Mouse (Mus musculus) forebrain, embryonic 11.5 days (tissue): Measurements from ENCODE around the gene Bglap2. TPM values are rescaled to one million over a fixed set of nuclear protein-coding genes. Genes with fewer than 3 reads are reported as not detected.
A peak's percentile ranks its signal among the peaks of the same experiment; 100 is the strongest.

ENCODE experiments used
- ATAC-seq: fragments of 200-750 bp; cut with Nextera tagmentation; replicated peaks from 2 replicates; pipeline ENCODE4 v1.8.0; 2017; ENCODE audit warnings: moderate TSS enrichment; ENCODE audit not compliant: low FRiP score
- DNase-seq: peaks from one replicate; pipeline ENCODE4 v3.0.0-alpha.2; 2017; ENCODE audit warnings: low spot score
- H3K27ac ChIP-seq: fragments of 300-500 bp; sonication (generic); 2 replicates; pipeline ENCODE4 v1.5.1; 2014; ENCODE audit warnings: low read depth, low read length
- H3K27me3 ChIP-seq: fragments of 300-500 bp; sonication (generic); 2 replicates; pipeline ENCODE4 v1.6.1; 2014; ENCODE audit warnings: mild to moderate bottlenecking, low read length, mixed read lengths; ENCODE audit not compliant: control insufficient read depth, insufficient read depth
- H3K36me3 ChIP-seq: fragments of 300-500 bp; sonication (generic); 2 replicates; pipeline ENCODE4 v1.6.1; 2014; ENCODE audit warnings: mild to moderate bottlenecking, low read length, moderate library complexity, mixed read lengths; ENCODE audit not compliant: control insufficient read depth, insufficient read depth
- H3K4me1 ChIP-seq: fragments of 300-500 bp; sonication (generic); replicated peaks from 2 replicates; pipeline ENCODE4 v1.6.1; 2014; ENCODE audit warnings: low read length, mixed read lengths; ENCODE audit not compliant: control insufficient read depth, insufficient read depth
- H3K4me2 ChIP-seq: fragments of 300-500 bp; sonication (generic); 2 replicates; pipeline ENCODE4 v1.6.1; 2014; ENCODE audit warnings: low read depth, mild to moderate bottlenecking, low read length, moderate library complexity, mixed read lengths; ENCODE audit not compliant: severe bottlenecking
- H3K4me3 ChIP-seq: fragments of 300-500 bp; sonication (generic); 2 replicates; pipeline ENCODE4 v1.5.1; 2014; ENCODE audit warnings: low read depth, low read length
- H3K9ac ChIP-seq: fragments of 300-500 bp; sonication (generic); 2 replicates; pipeline ENCODE4 v1.6.1; 2014; ENCODE audit warnings: low read length
- H3K9me3 ChIP-seq: fragments of 300-500 bp; sonication (generic); 2 replicates; pipeline ENCODE4 v1.6.1; 2016; ENCODE audit warnings: low read length, mixed read lengths; ENCODE audit not compliant: control insufficient read depth
- WGBS: fragments of 180-500 bp; shearing (Covaris S2); extraction: QIAGEN DNeasy Blood & Tissue Kit; methylation state at CpG from one replicate; pipeline ENCODE4 v1.1.7; 2014; 5-methylcytosine and 5-hydroxymethylcytosine counted together
- polyA plus RNA-seq: library from polyadenylated mRNA; unstranded; fragments of >200 nt; fragmentation: Nextera tagmentation; extraction: Ambion mirVana; gene quantifications from 2 replicates; pipeline ENCODE4 v1.2.1, GENCODE M21; 2014

Bglap2 gene
- polyA plus RNA-seq, 1 experiment from 2014 or later, result not detected

DNA sequence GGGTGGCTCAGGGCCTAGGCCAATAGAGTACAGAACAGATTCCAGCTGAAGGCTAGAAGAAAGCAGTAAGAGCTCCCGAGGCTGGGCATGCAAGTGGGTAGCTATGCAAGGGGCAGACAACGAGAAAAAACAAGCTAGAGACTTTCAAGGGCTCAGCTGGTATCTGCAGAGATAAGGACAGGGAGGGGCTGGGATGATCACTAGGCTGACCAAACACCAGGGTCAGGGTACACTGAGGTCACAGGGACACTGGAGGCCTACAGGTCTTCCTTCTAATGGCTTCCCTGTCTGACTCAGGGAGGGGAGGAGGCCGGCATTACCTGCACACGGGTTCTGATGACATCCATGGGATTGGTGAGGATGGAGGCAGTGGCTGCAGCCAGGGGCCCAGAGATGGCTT is 37.2 kb upstream of the Bglap2 start:
- Histone ChIP-seq H3K9me3 (no peaks in the 10 kb centered on the region), H3K4me1 (no peaks in the 10 kb centered on the region), H3K36me3 (peaks cover 2% of the 10 kb centered on the region; the same call in 1 of the 2 replicates), H3K9ac (no peak overlapping the region), H3K4me3 (no peak overlapping the region), H3K4me2 (no peak overlapping the region), H3K27ac (no peak overlapping the region), H3K27me3 (no peaks in the 10 kb centered on the region)
- ATAC-seq (no peak), DNase-seq (no peak)
- 88% methylated on average over 4 of the region's 4 CpGs for WGBS

DNA sequence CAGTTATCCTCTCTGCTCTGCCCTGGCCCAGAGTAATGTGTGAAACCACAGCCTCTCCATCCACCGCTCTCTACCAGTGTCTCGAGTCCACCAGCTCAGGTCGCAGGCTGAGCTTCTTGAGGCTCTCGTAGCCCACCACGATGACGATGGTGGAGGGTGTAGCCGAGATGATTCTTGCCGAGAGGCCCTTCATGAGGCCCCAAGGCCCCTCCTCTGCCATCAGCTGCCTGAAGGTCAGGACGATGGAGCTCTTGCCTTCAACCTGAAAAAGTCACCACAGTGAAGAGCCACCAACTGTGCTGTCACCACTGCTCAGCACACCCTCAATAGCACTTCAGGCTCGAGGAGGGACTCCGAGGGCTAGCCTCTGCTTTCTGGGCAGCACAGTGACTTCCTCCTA is 34.1 kb upstream of the Bglap2 start:
- no peak overlapping the region for H3K9ac ChIP-seq
- no peak overlapping the region for H3K4me3 ChIP-seq
- 90% methylated on average over 11 of the region's 11 CpGs for WGBS
- no peak for ATAC-seq
- H3K27ac ChIP-seq, result no peak overlapping the region
- H3K4me2 ChIP-seq, result no peak overlapping the region
- no peak for DNase-seq
- peaks cover 4% of the 10 kb centered on the region; the same call in 1 of the 2 replicates for H3K4me1 ChIP-seq
- H3K36me3 ChIP-seq, result no peaks in the 10 kb centered on the region; the same call in 1 of the 2 replicates
- no peaks in the 10 kb centered on the region for H3K27me3 ChIP-seq
- H3K9me3 ChIP-seq, result no peaks in the 10 kb centered on the region

DNA sequence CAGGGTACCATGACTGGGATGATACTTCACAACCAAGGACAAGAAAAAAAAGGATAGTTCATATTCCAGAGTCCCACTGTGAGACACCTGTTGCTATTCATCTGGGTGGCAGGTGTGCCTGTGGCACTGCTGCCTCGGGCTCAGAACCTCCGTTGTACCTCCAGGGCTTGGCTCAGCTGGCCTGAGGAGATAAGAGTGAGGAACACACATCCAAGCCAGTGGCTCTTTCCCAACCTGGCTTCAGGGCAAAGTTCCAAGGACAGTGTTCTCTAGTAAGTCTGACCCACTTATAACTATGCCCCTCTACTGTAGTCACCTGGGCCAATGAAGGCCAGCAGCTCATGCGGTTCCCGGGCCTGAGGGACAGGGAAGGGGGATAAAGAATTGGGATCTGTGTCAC is 33.2 kb upstream of the Bglap2 start:
- H3K27ac ChIP-seq, result no peak overlapping the region
- H3K4me3 ChIP-seq, result no peak overlapping the region
- no peak for ATAC-seq
- no peak overlapping the region for H3K4me2 ChIP-seq
- no peak overlapping the region for H3K9ac ChIP-seq
- peaks cover 4% of the 10 kb centered on the region; the same call in 1 of the 2 replicates for H3K4me1 ChIP-seq
- H3K36me3 ChIP-seq, result no peaks in the 10 kb centered on the region
- H3K27me3 ChIP-seq, result no peaks in the 10 kb centered on the region
- H3K9me3 ChIP-seq, result no peaks in the 10 kb centered on the region
- no peak for DNase-seq
- 87% methylated on average over 4 of the region's 4 CpGs for WGBS

DNA sequence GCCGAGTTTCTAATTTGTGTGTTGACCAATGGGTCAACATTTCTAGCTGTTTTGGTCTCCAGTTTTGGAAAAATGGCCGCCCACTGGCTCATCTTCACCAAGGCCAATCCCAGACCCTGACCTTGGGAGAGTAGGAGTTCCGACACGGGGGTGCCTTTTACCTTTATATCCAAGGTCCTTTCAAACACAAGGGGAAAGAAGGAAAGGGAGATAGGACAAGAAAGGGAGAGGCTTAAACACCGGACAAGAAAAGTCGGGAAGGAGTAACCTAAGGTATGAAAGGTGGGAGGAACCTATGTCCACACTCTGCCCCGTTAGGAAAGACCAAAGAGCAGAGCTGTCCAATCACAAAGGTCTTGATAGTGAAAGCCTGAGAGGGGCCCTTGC is 32.1 kb upstream of the Bglap2 start:
- no peaks in the 10 kb centered on the region for H3K36me3 ChIP-seq
- H3K27me3 ChIP-seq, result no peaks in the 10 kb centered on the region
- WGBS, result 25% methylated on average over 7 of the region's 7 CpGs
- H3K9me3 ChIP-seq, result no peaks in the 10 kb centered on the region
- ATAC-seq (no peak; the same call in 1 of the 2 replicates), DNase-seq (no peak)
- peak overlapping the region; percentile 91; the same call in 1 of the 2 replicates for H3K27ac ChIP-seq
- peak overlapping the region; percentile 70 for H3K4me3 ChIP-seq
- peak overlapping the region; percentile 58 for H3K4me2 ChIP-seq
- peak overlapping the region; percentile 89 for H3K9ac ChIP-seq
- H3K4me1 ChIP-seq, result peaks cover 4% of the 10 kb centered on the region; the same call in 1 of the 2 replicates

DNA sequence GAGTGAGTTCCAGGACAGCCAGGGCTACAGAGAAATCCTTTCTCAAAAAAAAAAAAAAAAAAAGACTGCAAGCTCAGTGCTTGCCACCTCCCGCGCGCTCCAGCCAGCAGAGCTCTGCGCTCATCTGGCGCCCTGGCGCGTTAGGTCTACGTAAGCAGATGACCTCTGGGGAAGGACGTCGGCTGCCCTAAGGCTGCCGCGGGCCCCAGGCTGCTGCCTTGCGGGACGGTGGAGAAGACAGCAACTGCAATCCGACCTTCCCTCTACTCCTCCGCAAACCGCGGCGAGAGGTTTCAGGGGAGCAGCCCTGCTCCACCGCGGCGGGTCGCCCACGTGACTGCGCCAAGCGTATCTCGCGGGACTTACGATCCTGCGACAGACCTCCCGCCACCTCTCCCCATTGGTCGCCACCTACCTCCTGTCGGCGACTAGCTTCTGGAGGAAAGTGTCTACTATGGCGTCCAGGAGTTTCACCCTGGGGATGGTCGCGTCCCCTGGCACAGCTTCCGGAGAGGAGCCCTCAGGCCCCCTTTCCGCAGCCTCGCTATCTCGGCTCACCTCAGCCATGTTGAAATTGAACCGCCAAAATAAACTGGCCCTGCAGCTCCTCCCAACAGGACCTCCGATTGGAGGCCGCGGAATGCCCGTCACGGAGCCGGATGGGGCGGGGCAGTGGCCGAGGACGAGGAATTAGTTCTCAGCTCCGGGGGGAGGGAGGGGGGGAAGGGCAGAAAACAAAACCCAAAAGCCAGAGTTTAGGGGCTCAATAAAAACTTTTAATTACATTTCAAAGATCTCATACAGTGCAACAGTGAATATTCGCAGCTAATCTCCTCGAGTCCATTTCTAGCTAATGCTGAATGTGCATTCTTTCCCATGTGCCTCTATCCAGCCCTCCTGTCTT is 31.5 kb upstream of the Bglap2 start, which contains the start of gene Pmf1:
TSS of gene Pmf1 (minus strand) at position 591 of the 904 bp plus-strand sequence.
- H3K27ac ChIP-seq, result peak within 1 kb of the TSS; percentile 91
- peak within 1 kb of the TSS; percentile 58 for H3K4me2 ChIP-seq
- H3K27me3 ChIP-seq, result no peaks in the 10 kb centered on the region
- H3K9ac ChIP-seq, result peak within 1 kb of the TSS; percentile 89
- peak within 1 kb of the TSS; percentile 70 for H3K4me3 ChIP-seq
- H3K4me1 ChIP-seq, result peaks cover 4% of the 10 kb centered on the region; the same call in 1 of the 2 replicates
- H3K9me3 ChIP-seq, result no peaks in the 10 kb centered on the region
- peak; percentile 94 for DNase-seq
- no peaks in the 10 kb centered on the region for H3K36me3 ChIP-seq
- under 1% methylated on average over 54 of the region's 54 CpGs for WGBS
- ATAC-seq, result peak; percentile 94

DNA sequence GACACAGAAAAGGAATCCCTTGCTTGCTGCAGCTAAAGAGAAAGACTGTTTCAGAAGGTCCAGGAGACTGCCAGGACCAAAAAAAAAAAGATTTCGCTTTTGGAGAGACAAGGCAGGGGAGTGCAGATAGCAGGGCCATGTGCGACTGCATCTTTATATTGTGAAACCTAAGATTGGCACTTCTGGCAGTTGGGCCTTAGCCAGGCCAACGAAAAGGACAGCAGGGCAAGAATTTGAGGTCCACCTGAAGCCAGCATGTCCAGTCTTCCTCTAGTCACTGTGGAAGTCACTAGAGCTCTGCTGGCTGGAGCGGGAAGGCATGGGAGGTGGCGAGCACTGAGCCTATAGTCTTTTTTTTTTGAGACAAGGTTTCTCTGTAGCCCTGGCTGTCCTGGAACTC is 30.5 kb upstream of the Bglap2 start:
- H3K4me1 ChIP-seq, result peaks cover 4% of the 10 kb centered on the region; the same call in 1 of the 2 replicates
- peak overlapping the region; percentile 70 for H3K4me3 ChIP-seq
- ATAC-seq (no peak), DNase-seq (no peak)
- H3K36me3 ChIP-seq, result no peaks in the 10 kb centered on the region; the same call in 1 of the 2 replicates
- 67% methylated on average over 5 of the region's 5 CpGs for WGBS
- no peaks in the 10 kb centered on the region for H3K27me3 ChIP-seq
- H3K27ac ChIP-seq, result no peak overlapping the region
- H3K9ac ChIP-seq, result peak overlapping the region; percentile 89
- H3K4me2 ChIP-seq, result peak overlapping the region; percentile 58
- no peaks in the 10 kb centered on the region for H3K9me3 ChIP-seq

DNA sequence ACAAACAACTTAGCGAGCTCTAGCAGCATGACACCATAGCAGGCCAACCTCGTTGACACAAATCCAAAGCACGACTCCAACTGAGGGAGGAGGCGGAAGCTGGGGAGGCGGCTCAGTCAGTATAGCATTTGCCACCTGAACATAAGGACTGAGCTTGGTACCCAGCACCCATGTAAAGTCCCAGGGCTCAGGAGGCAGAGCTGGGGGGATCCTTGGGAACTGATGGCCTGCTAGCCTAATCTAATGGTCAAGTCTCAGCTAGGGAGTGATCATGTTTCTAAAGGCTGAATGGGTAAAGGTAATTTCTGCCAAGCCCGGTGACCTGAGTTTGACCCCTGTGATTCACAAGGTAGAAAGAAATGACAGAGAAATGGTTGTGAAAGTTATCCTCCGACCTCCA is 29.0 kb upstream of the Bglap2 start:
- Histone ChIP-seq H3K4me2 (no peak overlapping the region), H3K27ac (no peak overlapping the region), H3K4me3 (no peak overlapping the region), H3K9ac (no peak overlapping the region), H3K36me3 (no peaks in the 10 kb centered on the region; the same call in 1 of the 2 replicates), H3K9me3 (no peaks in the 10 kb centered on the region), H3K27me3 (no peaks in the 10 kb centered on the region), H3K4me1 (peaks cover 4% of the 10 kb centered on the region; the same call in 1 of the 2 replicates)
- no peak for DNase-seq
- ATAC-seq, result no peak
- 64% methylated on average over 7 of the region's 7 CpGs for WGBS

DNA sequence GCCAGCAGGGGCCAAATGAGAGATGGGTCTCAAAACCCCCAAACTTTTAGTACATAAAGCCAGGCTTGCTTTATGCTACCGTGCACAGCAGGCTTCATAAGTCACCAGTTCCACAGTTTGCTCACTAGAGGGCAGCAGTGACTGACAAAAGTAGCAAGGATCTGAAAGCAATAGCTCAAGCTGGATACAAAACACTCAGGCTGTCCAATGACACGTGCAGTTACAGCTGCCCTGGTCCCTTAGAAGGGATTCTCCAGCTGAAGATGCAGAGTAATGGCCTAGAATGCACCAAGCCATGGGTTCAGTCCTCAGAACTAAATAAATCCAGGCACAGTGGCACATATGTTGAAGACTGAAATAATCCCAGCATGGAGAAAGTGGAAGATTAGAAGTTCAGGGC is 28.6 kb upstream of the Bglap2 start:
- WGBS, result 5% methylated on average over 2 of the region's 2 CpGs
- Histone ChIP-seq H3K27ac (no peak overlapping the region), H3K4me3 (no peak overlapping the region), H3K27me3 (no peaks in the 10 kb centered on the region), H3K36me3 (no peaks in the 10 kb centered on the region; the same call in 1 of the 2 replicates), H3K4me2 (no peak overlapping the region), H3K9ac (no peak overlapping the region), H3K9me3 (no peaks in the 10 kb centered on the region), H3K4me1 (peaks cover 4% of the 10 kb centered on the region; the same call in 1 of the 2 replicates)
- ATAC-seq, result 0 out of 2 replicates have a peak, but pooled peaks have one; percentile 8
- DNase-seq, result peak; percentile 78
